Mouse (Mus musculus) lung, embryonic 15.5 days (tissue): ENCODE data around the gene Rreb1. TPM values are rescaled to one million over a fixed set of nuclear protein-coding genes. Genes with fewer than 3 reads are reported as not detected.

Experiments
- ATAC-seq: fragments of 200-750 bp; cut with Nextera tagmentation; 2 replicates; pipeline ENCODE4 v1.8.0; 2017; ENCODE audit warnings: moderate number of reproducible peaks, borderline replicate concordance; ENCODE audit not compliant: low FRiP score, low TSS enrichment; ENCODE audit errors: extremely low read depth
- H3K27ac ChIP-seq: fragments of 300-500 bp; sonication (generic); 2 replicates; pipeline ENCODE4 v1.5.1; 2015; ENCODE audit warnings: moderate library complexity, mild to moderate bottlenecking, inconsistent platforms
- H3K27me3 ChIP-seq: fragments of 300-500 bp; sonication (generic); 2 replicates; pipeline ENCODE4 v1.6.1; 2015; ENCODE audit warnings: inconsistent platforms
- H3K36me3 ChIP-seq: fragments of 300-500 bp; sonication (generic); 2 replicates; pipeline ENCODE4 v1.6.1; 2015; ENCODE audit warnings: inconsistent platforms
- H3K4me1 ChIP-seq: fragments of 300-500 bp; sonication (generic); 2 replicates; pipeline ENCODE4 v1.6.1; 2015; ENCODE audit warnings: inconsistent platforms
- H3K4me2 ChIP-seq: fragments of 300-500 bp; sonication (generic); 2 replicates; pipeline ENCODE4 v1.6.1; 2015; ENCODE audit warnings: inconsistent platforms, mild to moderate bottlenecking, moderate library complexity
- H3K4me3 ChIP-seq: fragments of 300-500 bp; sonication (generic); 2 replicates; pipeline ENCODE4 v1.5.1; 2015; ENCODE audit warnings: mild to moderate bottlenecking, inconsistent platforms
- H3K9ac ChIP-seq: fragments of 300-500 bp; sonication (generic); 2 replicates; pipeline ENCODE4 v1.6.1; 2015; ENCODE audit warnings: inconsistent platforms
- H3K9me3 ChIP-seq: fragments of 300-500 bp; sonication (generic); 2 replicates; pipeline ENCODE4 v1.6.1; 2016; ENCODE audit warnings: inconsistent platforms
- WGBS: fragments of 180-500 bp; shearing (Covaris S2); methylation state at CpG from one replicate; pipeline ENCODE4 v1.1.7; 2015; 5-methylcytosine and 5-hydroxymethylcytosine counted together
- polyA plus RNA-seq: library from polyadenylated mRNA; unstranded; fragments of >200 nt; fragmentation: Nextera tagmentation; extraction: Ambion mirVana; gene quantifications from 2 replicates; pipeline ENCODE4 v1.2.1, GENCODE M21; 2015

Gene Rreb1
- polyA plus RNA-seq, 1 experiment from 2014 or later, result 17.9 TPM

DNA sequence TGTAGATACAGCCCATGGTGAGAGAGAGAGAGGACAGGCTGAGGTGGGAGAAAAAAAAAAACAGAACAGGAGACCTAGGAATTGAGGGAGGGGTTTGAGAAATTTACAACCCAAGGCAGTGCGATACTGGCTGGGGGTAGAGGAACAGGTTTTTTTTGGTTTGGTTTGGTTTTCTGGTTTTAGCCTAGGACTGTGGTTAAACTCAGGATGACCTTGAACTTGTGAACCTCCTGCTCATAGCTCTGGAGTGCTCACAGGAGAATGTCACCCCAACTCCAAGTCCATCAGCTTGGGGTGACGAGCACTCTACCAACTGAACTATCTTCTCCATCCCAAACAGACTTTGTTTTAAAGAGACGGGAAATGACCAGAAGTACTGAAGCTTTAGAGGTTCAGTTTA is 165.3 kb downstream of the Rreb1 start:
- Histone ChIP-seq H3K9ac (no peak overlapping the region), H3K9me3 (no peaks in the 10 kb centered on the region), H3K27me3 (no peaks in the 10 kb centered on the region), H3K36me3 (peaks cover 28% of the 10 kb centered on the region), H3K27ac (no peak overlapping the region), H3K4me2 (no peak overlapping the region), H3K4me1 (peaks cover 23% of the 10 kb centered on the region), H3K4me3 (no peak overlapping the region)
- WGBS, result 83% methylated on average over 3 of the region's 3 CpGs
- ATAC-seq, result no peak

DNA sequence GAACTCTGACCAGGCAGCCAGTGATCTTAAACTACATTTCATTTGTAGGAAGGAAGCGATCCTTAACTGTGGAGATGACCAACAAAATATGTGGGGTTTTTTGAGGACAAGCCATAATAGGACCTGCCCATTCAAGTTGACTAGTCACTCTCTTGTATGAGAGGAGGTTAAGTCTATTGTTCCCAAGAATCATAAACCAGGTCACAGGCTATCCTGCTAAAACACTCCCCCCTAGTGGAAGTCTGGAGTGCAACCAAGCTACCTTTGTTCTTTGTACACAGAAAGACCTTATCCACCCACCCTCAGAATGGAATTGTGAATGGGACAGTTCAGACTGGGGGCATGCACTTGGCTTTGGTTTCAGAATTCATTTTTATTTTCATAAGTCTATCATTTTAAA is 166.1 kb downstream of the Rreb1 start:
- Histone ChIP-seq H3K4me1 (peaks cover 23% of the 10 kb centered on the region), H3K27me3 (no peaks in the 10 kb centered on the region), H3K4me2 (no peak overlapping the region), H3K9me3 (no peaks in the 10 kb centered on the region), H3K36me3 (peaks cover 36% of the 10 kb centered on the region), H3K27ac (no peak overlapping the region), H3K9ac (no peak overlapping the region), H3K4me3 (no peak overlapping the region)
- 75% methylated on average over 1 of the region's 1 CpGs for WGBS
- ATAC-seq, result no peak

DNA sequence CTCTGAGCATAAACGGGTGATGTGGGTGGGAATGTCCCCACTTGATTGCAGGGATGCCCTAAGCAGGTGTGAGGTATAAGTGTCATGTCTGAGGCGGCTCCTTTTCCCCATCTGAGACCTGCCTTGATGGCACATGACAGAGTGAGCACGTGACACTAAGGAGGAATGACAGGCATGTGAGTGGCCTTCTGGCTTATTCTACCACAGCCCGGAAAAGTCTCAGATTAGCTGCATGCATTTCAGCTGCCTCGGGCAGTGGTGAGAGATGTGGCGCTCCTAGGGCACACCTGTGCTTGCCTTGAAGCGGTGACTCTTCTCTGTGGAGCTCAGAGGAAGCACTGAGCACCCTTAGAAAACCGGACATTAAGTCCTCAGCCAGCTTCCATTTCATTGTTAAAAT is 167.2 kb downstream of the Rreb1 start:
- H3K36me3 ChIP-seq, result peaks cover 47% of the 10 kb centered on the region
- H3K9me3 ChIP-seq, result no peaks in the 10 kb centered on the region
- H3K27me3 ChIP-seq, result no peaks in the 10 kb centered on the region
- H3K27ac ChIP-seq, result no peak overlapping the region
- 70% methylated on average over 8 of the region's 8 CpGs for WGBS
- H3K4me1 ChIP-seq, result peaks cover 23% of the 10 kb centered on the region
- H3K4me2 ChIP-seq, result no peak overlapping the region
- H3K4me3 ChIP-seq, result no peak overlapping the region
- H3K9ac ChIP-seq, result no peak overlapping the region
- ATAC-seq, result no peak

DNA sequence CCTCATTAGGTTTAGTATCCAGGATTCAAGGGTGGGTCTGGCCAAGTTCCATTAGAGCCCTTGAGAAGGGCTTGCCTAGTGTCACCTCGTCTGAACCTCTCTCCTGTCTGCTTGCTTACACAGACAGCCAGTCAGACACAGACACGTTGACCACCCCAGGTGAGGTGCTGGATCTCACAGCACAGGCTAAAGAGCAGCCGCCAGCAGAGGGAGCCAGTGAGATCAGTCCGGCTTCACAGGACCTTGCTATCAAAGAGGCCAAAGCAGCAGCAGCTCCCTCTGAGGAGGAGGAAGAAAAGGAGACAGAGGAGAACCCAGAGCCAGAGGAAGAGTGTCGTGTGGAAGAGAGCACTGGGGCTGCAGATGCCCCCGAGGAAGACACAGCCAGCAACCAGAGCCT is 168.5 kb downstream of the Rreb1 start:
- no peaks in the 10 kb centered on the region for H3K9me3 ChIP-seq
- peaks cover 50% of the 10 kb centered on the region for H3K36me3 ChIP-seq
- 20% methylated on average over 6 of the region's 6 CpGs for WGBS
- H3K9ac ChIP-seq, result no peak overlapping the region
- no peak overlapping the region for H3K4me3 ChIP-seq
- no peaks in the 10 kb centered on the region for H3K27me3 ChIP-seq
- H3K4me1 ChIP-seq, result peaks cover 14% of the 10 kb centered on the region
- H3K27ac ChIP-seq, result no peak overlapping the region; the same call in 1 of the 2 replicates
- H3K4me2 ChIP-seq, result no peak overlapping the region
- ATAC-seq, result no peak

DNA sequence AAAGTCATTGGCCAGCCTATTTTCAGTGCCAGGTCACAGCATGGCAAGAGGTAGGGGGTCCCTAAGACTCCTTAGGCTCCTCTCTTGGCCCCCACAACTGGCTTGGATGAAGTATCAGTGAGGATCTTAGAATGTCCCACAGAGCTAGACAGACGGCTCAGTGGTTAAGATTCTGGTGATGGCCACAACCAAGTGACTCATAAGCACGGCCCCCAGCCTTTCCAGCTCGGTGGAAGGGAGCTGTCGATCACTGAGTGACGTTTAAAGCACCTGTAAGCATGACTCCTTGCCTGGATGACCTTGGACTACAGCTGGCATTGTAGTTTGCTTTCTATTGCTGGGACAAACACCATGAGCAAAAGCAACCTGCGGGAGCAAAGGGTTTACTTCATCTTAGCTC is 174.8 kb downstream of the Rreb1 start:
- H3K9ac ChIP-seq, result no peak overlapping the region
- no peak overlapping the region for H3K27ac ChIP-seq
- 85% methylated on average over 6 of the region's 6 CpGs for WGBS
- H3K4me1 ChIP-seq, result no peaks in the 10 kb centered on the region
- H3K9me3 ChIP-seq, result no peaks in the 10 kb centered on the region
- H3K4me2 ChIP-seq, result no peak overlapping the region
- no peak for ATAC-seq
- no peaks in the 10 kb centered on the region for H3K27me3 ChIP-seq
- no peak overlapping the region for H3K4me3 ChIP-seq
- peaks cover 37% of the 10 kb centered on the region for H3K36me3 ChIP-seq

DNA sequence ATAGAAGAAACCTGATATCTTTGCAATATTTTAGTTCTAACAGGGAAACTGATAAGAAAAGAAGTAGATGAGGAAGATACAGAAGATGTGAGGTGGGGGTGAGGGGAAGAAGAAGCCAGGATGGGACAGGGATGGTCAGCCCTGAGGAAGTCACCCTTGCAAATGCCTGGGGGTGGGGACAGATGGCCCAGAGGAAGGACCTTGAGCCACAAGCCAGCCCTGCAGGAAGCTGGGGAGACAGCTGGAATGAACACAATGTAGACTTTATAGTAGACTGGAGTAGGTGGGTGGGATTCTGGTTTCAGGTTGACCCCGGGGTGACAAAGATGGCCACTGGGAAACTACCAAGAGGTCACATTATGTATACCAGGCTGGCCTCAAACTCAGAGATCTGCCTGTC is 176.1 kb downstream of the Rreb1 start:
- H3K27me3 ChIP-seq, result no peaks in the 10 kb centered on the region
- peaks cover 24% of the 10 kb centered on the region for H3K36me3 ChIP-seq
- H3K4me2 ChIP-seq, result no peak overlapping the region
- no peak overlapping the region for H3K27ac ChIP-seq
- no peaks in the 10 kb centered on the region for H3K4me1 ChIP-seq
- 65% methylated on average over 1 of the region's 1 CpGs for WGBS
- H3K4me3 ChIP-seq, result no peak overlapping the region
- H3K9ac ChIP-seq, result no peak overlapping the region
- H3K9me3 ChIP-seq, result no peaks in the 10 kb centered on the region
- no peak for ATAC-seq

DNA sequence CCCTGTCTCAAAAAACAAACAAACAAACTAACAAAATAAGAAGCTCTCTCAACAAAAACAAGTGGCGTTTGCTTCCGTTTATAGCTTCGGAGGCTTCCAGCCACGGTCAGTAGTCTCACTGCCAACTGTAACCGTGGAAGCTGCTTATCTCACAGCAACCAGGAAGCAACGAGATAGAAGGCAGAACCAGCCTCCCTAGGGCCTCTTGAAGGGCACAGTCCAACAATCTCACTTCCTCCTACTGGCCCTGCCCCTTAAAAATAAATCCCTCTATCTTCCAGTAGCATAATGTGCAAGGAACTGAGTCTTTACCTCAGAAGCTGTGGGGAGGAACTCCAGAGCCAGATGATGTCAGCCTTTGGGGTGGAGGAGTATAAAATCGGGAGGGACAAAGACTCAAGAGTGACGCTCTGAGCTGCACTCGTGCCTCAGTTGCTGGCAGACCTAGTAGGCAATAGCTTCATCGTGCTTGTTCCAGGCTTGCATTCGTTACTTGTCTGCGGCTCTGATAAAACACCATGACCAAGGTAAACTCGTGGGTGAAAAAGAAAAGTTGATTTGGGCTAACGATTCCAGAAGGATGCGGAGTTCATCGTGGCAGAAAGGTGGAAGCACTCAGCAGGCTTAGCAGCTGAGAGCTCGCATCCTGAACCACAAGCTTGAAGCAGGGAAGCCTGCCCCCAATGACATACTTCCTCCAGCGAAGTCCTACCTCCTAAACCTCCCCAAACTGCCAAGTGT is 180.5 kb downstream of the Rreb1 start:
- WGBS, result 86% methylated on average over 18 of the region's 18 CpGs

DNA sequence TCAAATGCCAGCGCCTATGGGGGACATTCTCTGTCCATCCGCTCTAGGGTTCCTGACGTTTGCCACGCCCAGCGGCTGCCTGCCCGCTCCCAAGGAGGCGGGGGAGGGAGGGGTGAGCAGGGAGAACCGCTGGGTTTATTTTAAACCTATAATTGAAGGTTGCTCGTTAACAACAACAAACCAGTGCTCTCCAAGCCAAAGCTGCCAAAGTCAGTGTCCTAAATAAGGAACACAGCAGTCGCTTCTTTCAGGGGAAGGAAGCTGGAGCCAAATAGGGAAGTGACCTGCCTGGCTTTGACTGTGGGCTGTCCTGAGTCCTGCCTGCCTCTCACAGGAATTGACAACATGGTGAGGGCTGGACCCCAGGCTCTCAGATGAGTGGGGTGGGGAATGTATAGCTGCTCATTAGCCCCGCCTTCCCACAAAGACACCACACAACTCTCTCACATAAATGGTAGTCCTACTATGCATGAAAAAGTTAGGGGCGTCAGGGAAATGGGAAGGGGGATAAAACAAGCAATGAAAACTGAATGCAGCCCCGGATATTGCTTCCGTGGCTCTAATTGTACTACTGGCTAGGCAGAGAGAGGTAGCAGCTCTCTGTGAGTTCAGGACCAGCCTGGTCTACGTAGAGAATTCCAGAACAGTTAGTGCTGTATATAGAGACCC is 181.2 kb downstream of the Rreb1 start:
- Histone ChIP-seq H3K4me2 (no peak overlapping the region), H3K27me3 (no peaks in the 10 kb centered on the region), H3K9ac (no peak overlapping the region), H3K36me3 (no peaks in the 10 kb centered on the region), H3K4me3 (no peak overlapping the region), H3K9me3 (no peaks in the 10 kb centered on the region), H3K27ac (no peak overlapping the region), H3K4me1 (peaks cover 9% of the 10 kb centered on the region)
- WGBS, result 75% methylated on average over 15 of the region's 15 CpGs
- ATAC-seq, result no peak

More for the DNA sequence above, 180.5 kb downstream of the Rreb1 start:
- no peak overlapping the region for H3K4me3 ChIP-seq
- H3K4me2 ChIP-seq, result no peak overlapping the region
- no peak overlapping the region for H3K27ac ChIP-seq
- no peaks in the 10 kb centered on the region for H3K9me3 ChIP-seq
- no peaks in the 10 kb centered on the region for H3K27me3 ChIP-seq
- no peak for ATAC-seq
- peaks cover 2% of the 10 kb centered on the region; the same call in 1 of the 2 replicates for H3K4me1 ChIP-seq
- H3K36me3 ChIP-seq, result no peaks in the 10 kb centered on the region
- no peak overlapping the region for H3K9ac ChIP-seq

DNA sequence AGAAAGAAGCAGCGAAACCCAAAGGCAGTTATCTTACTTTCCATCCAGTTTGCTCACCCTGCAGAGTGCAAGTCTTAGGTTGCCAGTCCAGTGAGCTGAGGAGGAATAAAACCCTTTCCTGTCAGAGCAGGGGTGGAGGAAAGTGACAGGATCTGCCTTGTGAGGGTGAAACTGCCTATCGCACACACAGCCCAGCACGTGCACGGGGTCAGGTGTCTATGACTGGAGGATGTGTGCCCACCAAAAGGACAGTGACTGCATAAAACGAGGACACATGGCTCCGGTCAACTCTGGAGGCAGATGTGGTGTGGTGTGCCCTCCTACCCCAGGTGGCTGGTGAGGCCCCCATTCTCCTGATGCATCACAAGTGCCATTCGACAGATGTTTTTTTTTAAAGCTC is 181.7 kb downstream of the Rreb1 start:
- ATAC-seq, result no peak
- WGBS, result 78% methylated on average over 7 of the region's 7 CpGs
- Histone ChIP-seq H3K27ac (no peak overlapping the region), H3K4me3 (no peak overlapping the region), H3K27me3 (no peaks in the 10 kb centered on the region), H3K36me3 (no peaks in the 10 kb centered on the region), H3K9me3 (no peaks in the 10 kb centered on the region), H3K9ac (no peak overlapping the region), H3K4me2 (no peak overlapping the region), H3K4me1 (peaks cover 14% of the 10 kb centered on the region)

DNA sequence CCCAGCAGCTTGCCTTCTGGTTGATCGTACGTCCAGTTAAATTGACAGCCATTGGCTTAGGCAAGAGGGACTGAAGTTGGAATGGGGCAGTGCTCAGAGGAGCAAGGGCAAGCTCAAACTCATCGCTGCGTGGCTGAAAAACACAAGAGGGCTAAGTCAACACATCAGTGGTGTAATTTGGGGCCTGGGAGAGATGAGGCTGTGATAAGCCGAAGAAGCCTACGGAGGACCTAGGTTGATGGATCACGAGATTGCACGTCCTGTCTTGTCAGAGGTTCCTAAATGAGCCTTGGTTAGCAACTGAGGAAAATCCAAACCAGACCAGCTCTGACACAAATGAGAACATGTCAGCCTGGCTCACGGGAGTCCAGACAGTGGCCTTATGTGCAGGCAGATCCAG is 184.3 kb downstream of the Rreb1 start:
- H3K4me3 ChIP-seq, result no peak overlapping the region
- 71% methylated on average over 9 of the region's 9 CpGs for WGBS
- no peak overlapping the region for H3K4me2 ChIP-seq
- no peaks in the 10 kb centered on the region for H3K9me3 ChIP-seq
- no peak for ATAC-seq
- H3K9ac ChIP-seq, result no peak overlapping the region
- H3K4me1 ChIP-seq, result peaks cover 34% of the 10 kb centered on the region
- H3K27me3 ChIP-seq, result no peaks in the 10 kb centered on the region
- H3K27ac ChIP-seq, result no peak overlapping the region
- no peaks in the 10 kb centered on the region for H3K36me3 ChIP-seq

DNA sequence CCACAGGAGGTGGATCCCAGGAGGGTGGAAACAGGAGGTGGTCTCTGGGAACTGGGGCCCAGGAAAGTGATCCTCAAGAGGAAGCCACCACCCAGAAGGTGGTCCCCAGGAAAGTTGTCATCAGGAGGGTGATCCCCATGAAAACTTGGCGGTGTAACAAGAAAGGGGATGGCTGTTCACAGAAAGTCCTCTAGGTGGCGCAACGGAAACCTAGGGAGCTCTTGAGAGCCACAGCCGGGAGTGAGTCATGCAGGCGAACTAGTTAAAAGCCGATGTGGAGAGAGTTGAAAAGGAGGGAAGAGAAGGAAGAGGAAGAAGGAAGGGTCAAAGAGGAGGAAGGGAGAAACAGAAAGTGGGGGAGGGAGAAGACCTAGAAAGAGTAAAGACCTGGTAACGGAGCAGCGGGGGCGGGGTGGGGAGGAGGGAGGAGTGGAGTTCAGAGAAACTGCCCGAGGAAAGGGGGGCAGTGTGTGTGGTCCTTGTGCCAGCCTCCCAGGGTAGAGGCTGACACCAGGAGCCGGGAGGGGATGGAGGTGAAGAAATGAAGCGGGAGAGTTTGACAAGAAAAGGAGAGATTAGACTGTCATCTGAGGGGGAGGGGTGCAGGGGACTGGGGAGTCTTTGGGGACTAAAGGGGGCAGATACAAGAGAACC is 185.3 kb downstream of the Rreb1 start:
- 2% methylated on average over 12 of the region's 12 CpGs for WGBS
- Histone ChIP-seq H3K9me3 (no peaks in the 10 kb centered on the region), H3K9ac (peak overlapping the region; percentile 30), H3K4me1 (peaks cover 42% of the 10 kb centered on the region), H3K4me3 (peak overlapping the region; percentile 44), H3K36me3 (no peaks in the 10 kb centered on the region), H3K27me3 (no peaks in the 10 kb centered on the region), H3K27ac (peak overlapping the region; percentile 24; the same call in 1 of the 2 replicates), H3K4me2 (peak overlapping the region; percentile 65)
- 0 out of 2 replicates have a peak, but pooled peaks have one; percentile 20 for ATAC-seq
